Mouse (Mus musculus): Measurements from ENCODE around the gene Mlycd. TPM values are rescaled to one million over a fixed set of nuclear protein-coding genes. Genes with fewer than 3 reads are reported as not detected.

Mlycd gene
- polyA plus RNA-seq, 1 experiment from 2014 or later: 16.6 TPM

DNA sequence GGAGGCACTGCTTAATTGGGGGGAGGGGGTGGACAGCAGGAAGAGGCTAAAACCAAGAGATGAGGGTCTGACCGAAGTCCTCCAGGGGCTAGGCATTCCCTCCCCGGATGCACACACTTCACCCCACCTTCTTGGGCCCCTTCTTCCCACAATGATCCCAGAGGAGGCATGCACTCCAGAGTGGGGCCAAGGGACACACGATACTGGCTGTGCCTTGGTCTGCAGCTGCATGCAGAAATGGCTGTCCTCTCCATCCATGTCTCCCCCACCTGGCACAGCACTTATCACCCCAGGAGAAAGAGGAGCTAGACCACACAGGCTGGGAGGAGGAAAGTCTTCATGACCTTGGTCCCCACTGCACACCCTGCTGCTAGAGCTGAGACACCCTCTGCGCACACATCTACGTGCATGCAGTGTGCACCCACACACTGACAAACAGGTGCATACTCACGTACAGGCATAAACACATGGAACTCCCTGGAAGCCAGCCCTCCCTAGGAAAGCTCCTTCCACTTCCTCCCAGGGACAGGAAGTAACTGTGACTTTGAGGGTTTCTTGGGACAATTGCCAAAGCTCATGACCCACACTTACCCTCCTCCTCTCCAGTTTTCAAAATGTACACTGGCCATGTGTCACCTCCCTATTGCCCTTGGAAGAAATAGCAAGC, 31.5 kb downstream of the Mlycd start:
- H3K36me3 ChIP-seq (ENCODE audit: control insufficient read depth, insufficient read depth, low read length): no peaks in the 10 kb centered on the region
- DNase-seq (ENCODE audit: low spot score) (no peak), ATAC-seq (no peak)
- H3K9ac ChIP-seq (ENCODE audit: low read length): no peak overlapping the region
- H3K27me3 ChIP-seq (replicated peaks; ENCODE audit: control insufficient read depth, insufficient read depth, low read length): no peaks in the 10 kb centered on the region
- no peak overlapping the region for H3K4me2 ChIP-seq (ENCODE audit: low read length)
- WGBS: 89% methylated on average over 6 of the region's 6 CpGs
- H3K27ac ChIP-seq (ENCODE audit: low read depth, low read length): no peak overlapping the region
- H3K4me3 ChIP-seq (ENCODE audit: low read depth, low read length): no peak overlapping the region
- H3K4me1 ChIP-seq (ENCODE audit: control insufficient read depth, insufficient read depth, low read length): no peaks in the 10 kb centered on the region
- H3K9me3 ChIP-seq (replicated peaks; ENCODE audit: control insufficient read depth, low read length): no peaks in the 10 kb centered on the region

DNA sequence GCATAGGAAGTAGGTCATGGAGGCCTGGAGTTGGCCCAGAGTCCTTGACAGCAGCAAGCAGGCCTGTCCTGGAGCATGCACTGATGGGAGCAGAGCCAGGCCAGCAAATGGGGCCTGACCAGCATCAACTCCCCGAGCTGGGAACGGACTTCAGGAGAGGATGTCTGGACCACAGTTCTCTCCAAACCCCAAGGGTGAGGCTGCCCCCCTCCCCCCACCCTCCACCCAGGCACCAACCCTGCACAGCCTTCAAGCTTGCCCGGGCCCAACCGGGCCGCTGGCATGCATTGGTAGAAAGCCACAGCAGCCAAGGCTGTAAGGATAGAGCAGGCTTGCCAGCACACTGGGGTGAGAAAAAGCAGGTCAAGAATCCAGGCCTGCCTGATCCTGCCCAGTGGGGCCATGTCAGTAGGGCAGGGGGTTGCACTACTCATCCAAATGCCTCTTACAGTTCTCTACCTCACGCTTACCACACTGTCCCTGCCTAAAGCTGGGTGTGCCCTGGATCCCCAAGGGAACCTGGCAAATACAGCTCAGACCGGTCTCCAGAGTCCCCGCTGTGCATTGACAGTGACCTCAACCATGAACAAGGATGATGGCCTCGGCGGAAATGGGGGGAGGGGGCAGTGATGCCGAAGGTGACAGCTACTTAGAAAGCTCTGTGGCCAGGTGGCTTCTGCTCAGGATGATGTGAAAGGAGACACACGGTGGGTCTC, 33.1 kb downstream of the Mlycd start:
- H3K4me2 ChIP-seq (ENCODE audit: low read length): no peak overlapping the region
- no peak overlapping the region for H3K9ac ChIP-seq (ENCODE audit: low read length)
- no peak overlapping the region for H3K4me3 ChIP-seq (ENCODE audit: low read depth, low read length)
- no peaks in the 10 kb centered on the region for H3K27me3 ChIP-seq (replicated peaks; ENCODE audit: control insufficient read depth, insufficient read depth, low read length)
- no peaks in the 10 kb centered on the region for H3K9me3 ChIP-seq (replicated peaks; ENCODE audit: control insufficient read depth, low read length)
- DNase-seq (ENCODE audit: low spot score): no peak
- no peaks in the 10 kb centered on the region for H3K4me1 ChIP-seq (ENCODE audit: control insufficient read depth, insufficient read depth, low read length)
- no peaks in the 10 kb centered on the region for H3K36me3 ChIP-seq (ENCODE audit: control insufficient read depth, insufficient read depth, low read length)
- ATAC-seq: no peak
- 84% methylated on average over 12 of the region's 12 CpGs for WGBS
- no peak overlapping the region for H3K27ac ChIP-seq (ENCODE audit: low read depth, low read length)

DNA sequence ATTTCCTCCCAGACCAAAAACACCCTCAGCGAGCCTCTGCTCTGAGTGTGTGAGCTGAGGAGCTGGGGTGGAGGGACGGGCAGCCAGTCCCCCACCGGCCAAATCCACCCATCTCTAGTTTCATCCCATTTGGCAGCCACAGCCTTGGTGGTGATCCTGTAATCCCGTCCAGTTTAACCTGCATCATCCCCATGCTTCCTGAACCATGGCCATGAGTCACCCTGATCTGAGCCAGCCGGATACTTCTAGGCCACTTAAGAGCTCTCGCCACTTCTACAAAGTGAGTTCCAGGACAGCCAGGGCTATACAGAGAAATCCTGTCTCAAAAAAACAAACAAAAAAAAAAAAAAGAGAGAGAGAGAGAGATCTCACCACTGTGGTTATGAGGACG, 33.7 kb downstream of the Mlycd start:
- no peaks in the 10 kb centered on the region for H3K36me3 ChIP-seq (ENCODE audit: control insufficient read depth, insufficient read depth, low read length)
- no peaks in the 10 kb centered on the region for H3K4me1 ChIP-seq (ENCODE audit: control insufficient read depth, insufficient read depth, low read length)
- no peaks in the 10 kb centered on the region for H3K9me3 ChIP-seq (replicated peaks; ENCODE audit: control insufficient read depth, low read length)
- H3K4me2 ChIP-seq (ENCODE audit: low read length): no peak overlapping the region
- DNase-seq (ENCODE audit: low spot score) (no peak), ATAC-seq (no peak)
- WGBS: 73% methylated on average over 7 of the region's 7 CpGs
- H3K9ac ChIP-seq (ENCODE audit: low read length): no peak overlapping the region
- H3K4me3 ChIP-seq (ENCODE audit: low read depth, low read length): no peak overlapping the region
- no peaks in the 10 kb centered on the region for H3K27me3 ChIP-seq (replicated peaks; ENCODE audit: control insufficient read depth, insufficient read depth, low read length)
- no peak overlapping the region for H3K27ac ChIP-seq (ENCODE audit: low read depth, low read length)

DNA sequence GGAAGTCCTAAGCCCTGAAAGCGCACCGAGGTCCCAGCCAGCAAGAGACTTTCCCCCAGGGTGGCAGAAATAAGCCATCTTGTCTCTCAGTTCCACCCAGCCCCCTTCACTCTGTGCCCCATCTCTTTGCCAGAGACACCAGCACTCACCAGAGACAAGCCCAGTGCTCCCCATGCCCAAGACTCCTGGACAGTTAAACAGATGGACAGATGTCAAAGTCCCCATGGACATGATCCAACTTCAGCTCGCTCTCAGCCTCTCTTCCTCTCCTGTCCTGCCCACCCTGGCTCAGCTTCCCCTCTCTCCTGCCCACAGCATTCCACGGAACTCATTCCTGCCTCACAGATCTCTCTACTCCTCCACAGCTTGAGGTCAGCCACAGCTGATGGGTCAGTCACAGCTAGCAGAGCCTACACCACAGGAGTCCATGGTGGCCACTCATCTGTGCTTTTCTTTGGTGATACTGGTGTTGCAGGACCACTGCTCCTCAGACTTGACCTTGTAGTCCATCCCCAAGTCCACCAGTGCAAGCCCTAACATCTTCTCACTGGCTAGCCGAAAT, 34.2 kb downstream of the Mlycd start:
- Histone ChIP-seq H3K9ac (ENCODE audit: low read length) (no peak overlapping the region; the same call in 1 of the 2 replicates), H3K9me3 (replicated peaks; ENCODE audit: control insufficient read depth, low read length) (no peaks in the 10 kb centered on the region), H3K4me1 (ENCODE audit: control insufficient read depth, insufficient read depth, low read length) (no peaks in the 10 kb centered on the region), H3K27me3 (replicated peaks; ENCODE audit: control insufficient read depth, insufficient read depth, low read length) (no peaks in the 10 kb centered on the region), H3K27ac (ENCODE audit: low read depth, low read length) (no peak overlapping the region), H3K36me3 (ENCODE audit: control insufficient read depth, insufficient read depth, low read length) (no peaks in the 10 kb centered on the region), H3K4me3 (ENCODE audit: low read depth, low read length) (no peak overlapping the region), H3K4me2 (ENCODE audit: low read length) (no peak overlapping the region)
- WGBS: 88% methylated on average over 5 of the region's 5 CpGs
- DNase-seq (ENCODE audit: low spot score): no peak
- no peak for ATAC-seq

DNA sequence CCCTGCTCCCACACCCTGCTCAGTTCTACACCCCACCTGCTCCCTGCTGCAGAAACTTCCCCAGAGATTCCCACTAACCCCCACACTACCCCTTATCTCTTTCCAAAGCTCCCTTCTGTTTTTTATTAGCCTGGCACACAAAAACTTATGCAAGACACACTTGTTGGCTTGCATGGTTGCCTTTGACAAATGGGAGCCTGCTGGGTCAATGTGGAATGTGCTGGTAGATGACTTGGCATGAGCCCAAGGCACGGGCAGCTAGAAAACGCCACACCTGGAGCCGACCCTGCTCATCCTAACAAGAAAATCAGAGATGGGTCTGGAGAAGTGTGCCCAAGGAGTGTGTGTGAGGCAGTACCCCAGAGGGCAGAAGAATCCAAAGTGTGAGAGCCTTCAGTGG, 34.9 kb downstream of the Mlycd start:
- ATAC-seq: no peak
- no peaks in the 10 kb centered on the region for H3K36me3 ChIP-seq (ENCODE audit: control insufficient read depth, insufficient read depth, low read length)
- 89% methylated on average over 3 of the region's 3 CpGs for WGBS
- no peak overlapping the region for H3K4me2 ChIP-seq (ENCODE audit: low read length)
- H3K4me3 ChIP-seq (ENCODE audit: low read depth, low read length): no peak overlapping the region
- no peaks in the 10 kb centered on the region for H3K27me3 ChIP-seq (replicated peaks; ENCODE audit: control insufficient read depth, insufficient read depth, low read length)
- no peak for DNase-seq (ENCODE audit: low spot score)
- H3K27ac ChIP-seq (ENCODE audit: low read depth, low read length): no peak overlapping the region
- no peaks in the 10 kb centered on the region for H3K4me1 ChIP-seq (ENCODE audit: control insufficient read depth, insufficient read depth, low read length)
- no peaks in the 10 kb centered on the region for H3K9me3 ChIP-seq (replicated peaks; ENCODE audit: control insufficient read depth, low read length)
- no peak overlapping the region for H3K9ac ChIP-seq (ENCODE audit: low read length)

DNA sequence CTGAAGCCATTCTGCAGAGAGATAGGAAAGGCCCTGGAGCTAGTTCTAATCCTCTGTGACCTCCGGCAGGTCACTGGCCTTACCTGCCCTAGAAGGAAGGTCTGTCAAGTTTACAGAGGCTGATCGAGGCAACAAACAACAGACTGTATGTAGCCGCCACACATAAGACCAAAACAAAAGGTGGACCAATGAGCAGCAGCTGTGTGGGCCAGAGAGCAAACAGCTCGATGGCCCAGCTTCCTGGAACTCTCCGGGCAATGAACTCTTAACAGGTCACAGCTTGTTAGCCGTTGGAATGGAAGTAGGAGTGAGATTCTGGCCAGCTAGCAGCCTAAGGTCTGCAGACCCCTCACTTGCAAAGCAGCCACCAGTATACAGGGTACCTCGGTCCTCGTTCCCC, 35.6 kb downstream of the Mlycd start:
- no peak overlapping the region for H3K9ac ChIP-seq (ENCODE audit: low read length)
- H3K4me3 ChIP-seq (ENCODE audit: low read depth, low read length): no peak overlapping the region
- no peaks in the 10 kb centered on the region for H3K27me3 ChIP-seq (replicated peaks; ENCODE audit: control insufficient read depth, insufficient read depth, low read length)
- ATAC-seq: no peak
- no peaks in the 10 kb centered on the region for H3K36me3 ChIP-seq (ENCODE audit: control insufficient read depth, insufficient read depth, low read length)
- H3K4me2 ChIP-seq (ENCODE audit: low read length): no peak overlapping the region
- 88% methylated on average over 8 of the region's 8 CpGs for WGBS
- H3K27ac ChIP-seq (ENCODE audit: low read depth, low read length): no peak overlapping the region
- DNase-seq (ENCODE audit: low spot score): no peak
- H3K9me3 ChIP-seq (replicated peaks; ENCODE audit: control insufficient read depth, low read length): no peaks in the 10 kb centered on the region
- H3K4me1 ChIP-seq (ENCODE audit: control insufficient read depth, insufficient read depth, low read length): no peaks in the 10 kb centered on the region

DNA sequence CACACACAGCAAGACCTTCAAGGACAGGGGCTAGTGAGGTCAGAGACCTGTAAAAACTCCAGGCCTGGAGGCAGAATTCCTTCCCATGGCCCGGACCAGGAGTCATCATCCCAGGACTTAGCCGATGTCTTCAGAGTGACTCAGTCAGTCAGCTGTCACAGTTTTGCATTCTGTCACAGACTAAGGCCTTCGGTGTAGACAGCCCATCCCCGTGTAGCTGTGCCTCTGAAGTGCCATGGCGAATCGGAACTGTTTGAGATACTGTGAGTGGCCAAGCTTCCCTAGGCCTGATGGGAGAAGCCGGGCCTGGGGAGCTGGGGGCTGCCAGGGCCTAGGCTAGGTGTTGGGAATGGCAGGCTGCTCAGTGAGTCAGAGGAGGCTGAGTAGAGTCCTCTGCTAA, 36.0 kb downstream of the Mlycd start:
- no peak overlapping the region for H3K27ac ChIP-seq (ENCODE audit: low read depth, low read length)
- no peak overlapping the region for H3K4me3 ChIP-seq (ENCODE audit: low read depth, low read length)
- WGBS: 87% methylated on average over 7 of the region's 7 CpGs
- H3K9me3 ChIP-seq (replicated peaks; ENCODE audit: control insufficient read depth, low read length): no peaks in the 10 kb centered on the region
- no peak overlapping the region for H3K4me2 ChIP-seq (ENCODE audit: low read length)
- no peak for DNase-seq (ENCODE audit: low spot score)
- H3K27me3 ChIP-seq (replicated peaks; ENCODE audit: control insufficient read depth, insufficient read depth, low read length): no peaks in the 10 kb centered on the region
- H3K36me3 ChIP-seq (ENCODE audit: control insufficient read depth, insufficient read depth, low read length): no peaks in the 10 kb centered on the region
- no peak for ATAC-seq
- no peaks in the 10 kb centered on the region for H3K4me1 ChIP-seq (ENCODE audit: control insufficient read depth, insufficient read depth, low read length)
- H3K9ac ChIP-seq (ENCODE audit: low read length): no peak overlapping the region

DNA sequence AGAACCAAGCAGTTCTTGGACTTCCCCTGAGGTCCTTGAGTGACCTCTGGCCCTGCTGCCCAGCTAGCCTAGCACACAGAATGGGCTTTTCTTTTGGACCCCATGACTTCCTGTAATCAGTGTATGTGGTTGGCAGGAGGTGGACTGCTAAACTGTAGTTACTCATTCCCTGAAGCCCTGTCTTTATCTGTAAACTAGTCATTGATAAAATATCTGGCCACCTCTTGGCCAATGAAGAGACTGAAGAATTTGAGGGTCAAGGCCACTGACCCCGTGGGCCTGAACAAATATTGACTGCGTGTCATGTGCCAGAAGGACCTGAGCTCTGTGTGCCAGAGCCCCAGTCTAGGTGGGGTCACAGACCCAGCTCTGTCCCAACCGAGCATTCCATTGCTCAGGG, 37.7 kb downstream of the Mlycd start:
- Histone ChIP-seq H3K9ac (ENCODE audit: low read length) (no peak overlapping the region), H3K4me2 (ENCODE audit: low read length) (no peak overlapping the region), H3K4me1 (ENCODE audit: control insufficient read depth, insufficient read depth, low read length) (no peaks in the 10 kb centered on the region), H3K27ac (ENCODE audit: low read depth, low read length) (no peak overlapping the region), H3K27me3 (replicated peaks; ENCODE audit: control insufficient read depth, insufficient read depth, low read length) (no peaks in the 10 kb centered on the region), H3K36me3 (ENCODE audit: control insufficient read depth, insufficient read depth, low read length) (no peaks in the 10 kb centered on the region), H3K9me3 (replicated peaks; ENCODE audit: control insufficient read depth, low read length) (no peaks in the 10 kb centered on the region), H3K4me3 (ENCODE audit: low read depth, low read length) (no peak overlapping the region)
- DNase-seq (ENCODE audit: low spot score) (no peak), ATAC-seq (no peak)
- WGBS: 61% methylated on average over 3 of the region's 3 CpGs

DNA sequence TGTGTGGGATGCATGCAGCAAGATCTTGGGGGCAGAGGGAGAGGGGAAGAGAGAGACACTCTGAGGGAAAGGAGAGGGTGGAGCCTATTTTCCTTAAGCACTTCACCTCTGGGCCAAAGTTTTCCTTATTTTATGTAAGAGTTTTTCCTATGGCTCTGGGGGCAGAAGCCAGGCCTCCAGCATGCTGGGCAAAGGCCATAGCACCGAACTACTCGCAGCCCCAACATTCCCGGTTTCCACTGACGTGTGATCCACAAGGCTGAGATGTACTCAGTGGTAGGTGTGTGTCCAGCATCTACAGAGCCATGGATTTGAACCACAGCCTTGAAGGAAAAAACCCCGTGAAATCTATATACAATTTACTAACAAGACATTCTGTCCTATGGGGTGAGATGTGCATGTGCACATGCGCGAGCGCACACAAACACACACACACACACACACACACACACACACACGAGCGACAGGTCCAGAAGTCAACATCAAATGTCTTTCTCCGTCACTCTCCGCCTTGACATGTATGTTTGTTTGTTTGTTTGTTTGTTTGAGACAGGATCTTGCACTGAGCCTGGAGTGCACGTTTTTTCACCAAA, 39.0 kb downstream of the Mlycd start, which contains the start of gene Osgin1:
Gene Osgin1, plus strand, starts transcription at position 543 of the 593 bp plus-strand sequence.
- Histone ChIP-seq H3K4me2 (ENCODE audit: low read length) (no peak within 1 kb of the TSS), H3K36me3 (ENCODE audit: control insufficient read depth, insufficient read depth, low read length) (no peaks in the 10 kb centered on the region), H3K27me3 (replicated peaks; ENCODE audit: control insufficient read depth, insufficient read depth, low read length) (no peaks in the 10 kb centered on the region), H3K4me3 (ENCODE audit: low read depth, low read length) (no peak within 1 kb of the TSS), H3K9ac (ENCODE audit: low read length) (no peak within 1 kb of the TSS), H3K27ac (ENCODE audit: low read depth, low read length) (no peak within 1 kb of the TSS), H3K4me1 (ENCODE audit: control insufficient read depth, insufficient read depth, low read length) (no peaks in the 10 kb centered on the region), H3K9me3 (replicated peaks; ENCODE audit: control insufficient read depth, low read length) (no peaks in the 10 kb centered on the region)
- ATAC-seq (no peak), DNase-seq (ENCODE audit: low spot score) (no peak)
- WGBS: 89% methylated on average over 13 of the region's 13 CpGs

Measured in forebrain, embryonic 14.5 days (tissue).